Mouse (Mus musculus): Measurements from ENCODE around the gene Wdr3.

The Wdr3 gene

DNA sequence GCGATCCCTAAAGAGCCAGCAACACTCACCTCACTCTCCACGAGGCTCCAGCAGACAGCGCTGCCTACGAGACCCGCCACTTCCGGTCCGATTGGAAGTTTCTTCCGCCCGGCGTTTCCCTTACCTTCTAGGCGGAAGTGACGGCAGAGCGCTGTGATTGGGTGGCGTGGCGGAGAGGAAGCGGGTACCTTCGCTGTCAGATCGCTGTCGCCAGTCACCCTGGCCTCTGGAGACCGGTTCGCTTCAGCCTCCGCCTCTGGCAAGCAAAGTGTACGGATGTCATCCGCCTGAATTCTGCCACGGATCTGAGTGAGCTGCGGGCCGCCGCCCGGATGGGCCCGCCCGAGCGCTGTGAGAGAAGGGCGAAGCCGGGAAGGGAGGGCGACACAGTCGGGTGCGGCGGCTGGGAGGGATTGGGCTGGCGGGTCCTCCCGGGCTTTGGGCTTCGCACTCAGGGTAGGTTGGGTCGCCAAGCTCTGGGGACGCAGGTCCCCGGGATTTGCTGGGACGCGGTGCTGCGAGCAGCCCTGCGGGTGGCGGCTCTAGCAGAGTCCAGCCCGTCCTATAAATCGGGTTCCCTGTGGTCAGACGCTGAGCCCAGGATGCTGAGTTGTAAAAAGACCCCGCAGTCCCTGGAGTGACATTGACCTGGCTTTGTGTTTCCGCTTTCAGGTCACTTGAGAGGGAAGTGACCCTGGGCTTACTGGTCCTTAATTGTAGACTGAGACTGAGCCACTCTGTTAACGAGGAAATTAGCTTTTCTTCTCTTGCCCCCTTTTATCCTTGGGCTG is at the start of gene Wdr3, which contains the start of gene Gdap2:
Gene Wdr3, minus strand, starts transcription at position 93 of the 791 bp plus-strand sequence.
Gene Gdap2, plus strand, starts transcription at position 67 of the 791 bp plus-strand sequence.
- peak; percentile 96 for DNase-seq (ENCODE audit: low spot score)

DNA sequence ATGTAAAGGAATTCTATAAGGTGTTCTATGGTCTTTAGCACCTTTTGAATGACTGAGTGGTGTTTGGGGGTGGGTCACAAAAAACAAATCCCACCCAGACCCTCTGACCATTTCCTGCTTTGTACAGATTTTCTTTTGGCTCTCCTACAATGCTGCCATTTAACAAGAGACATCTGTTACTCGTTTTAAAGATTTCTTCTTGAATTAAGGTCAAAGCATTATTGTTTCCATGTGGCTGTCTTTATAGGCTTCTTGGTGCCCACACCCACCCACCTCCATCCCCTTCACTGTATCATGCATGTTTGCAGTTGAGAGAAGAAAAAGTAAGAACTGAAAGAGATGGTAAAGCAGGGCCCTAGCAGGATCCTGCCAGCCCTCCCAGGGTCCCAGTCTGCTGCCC is 44.8 kb upstream of the Wdr3 start:
- DNase-seq (ENCODE audit: low spot score), result no peak

DNA sequence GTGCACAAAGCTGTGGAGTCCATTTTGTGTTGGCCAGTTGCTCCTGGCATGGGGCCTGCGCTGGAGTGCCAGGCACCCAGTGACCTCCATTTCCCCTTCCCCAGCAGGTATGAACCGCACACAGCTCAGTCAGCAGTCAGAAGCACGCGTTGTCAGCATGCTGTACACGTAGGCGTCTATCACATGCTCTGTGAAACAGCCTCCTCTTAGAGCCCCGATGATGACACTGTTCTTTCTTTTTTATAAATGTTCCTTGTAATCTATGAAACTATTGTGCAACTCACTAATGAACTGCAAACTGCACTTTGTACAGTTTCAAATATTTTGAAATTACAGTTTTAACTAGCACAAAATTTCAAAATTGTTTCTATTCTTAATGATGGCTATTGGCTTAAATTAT is 39.3 kb upstream of the Wdr3 start:
- no peak for DNase-seq (ENCODE audit: low spot score)

DNA sequence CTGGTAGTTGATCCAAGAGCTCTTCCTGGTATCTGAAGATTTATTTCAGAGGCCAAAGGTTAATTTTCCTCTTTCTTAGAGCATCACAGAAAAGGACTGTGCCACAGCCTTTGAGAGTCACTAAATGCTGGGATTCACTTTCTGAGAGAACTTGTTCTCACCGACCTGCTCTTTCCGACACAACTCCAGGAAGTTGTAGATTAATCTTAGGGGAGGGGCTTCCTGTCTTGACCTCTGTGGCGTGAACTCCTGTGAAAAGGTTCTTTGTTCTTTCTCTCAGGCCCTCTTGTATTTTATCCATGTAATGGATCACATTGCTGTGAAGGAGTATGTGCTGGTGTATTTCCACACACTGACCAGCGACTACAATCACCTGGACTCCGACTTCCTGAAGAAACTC is 32.0 kb upstream of the Wdr3 start:
- no peak for DNase-seq (ENCODE audit: low spot score)

DNA sequence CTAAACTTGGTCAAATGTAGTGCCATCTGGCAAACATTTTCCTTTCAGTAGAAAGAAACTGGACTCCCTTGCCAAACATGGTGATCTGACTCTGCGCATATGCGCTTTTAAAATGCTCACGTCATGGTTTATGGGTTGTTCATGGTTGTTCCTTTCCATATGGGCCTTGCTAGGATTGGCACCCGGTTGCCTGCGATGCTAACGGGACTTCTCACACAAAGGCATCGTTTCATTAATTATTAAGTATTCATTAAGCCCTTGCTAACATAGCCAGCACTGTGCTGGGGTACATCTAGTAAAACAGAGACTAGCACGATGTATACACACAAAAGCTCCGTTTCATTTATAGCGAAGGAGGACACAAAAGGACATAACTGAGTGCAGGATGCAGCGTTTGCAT is 27.7 kb upstream of the Wdr3 start:
- peak; percentile 5 for DNase-seq (ENCODE audit: low spot score)

DNA sequence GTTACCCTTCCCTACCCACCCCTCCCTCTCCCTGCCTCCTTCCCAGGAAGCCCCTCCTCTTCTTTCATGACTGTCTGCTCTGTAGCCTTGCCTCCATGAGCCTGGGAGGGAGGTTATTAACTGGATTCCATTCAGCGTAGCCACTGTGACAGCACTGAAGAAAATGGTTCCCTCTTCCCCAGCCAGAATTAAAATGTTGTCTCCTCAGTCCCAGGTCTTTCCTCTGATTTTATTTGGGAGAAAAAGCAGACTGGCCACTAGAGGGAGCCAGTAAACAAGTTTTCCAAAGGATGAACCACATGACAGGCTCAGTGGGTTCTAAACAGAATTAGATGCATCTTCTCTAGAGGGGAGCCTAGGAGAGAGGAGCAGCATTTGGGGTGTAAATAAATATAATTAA is 27.2 kb upstream of the Wdr3 start:
- DNase-seq (ENCODE audit: low spot score), result peak; percentile 87

DNA sequence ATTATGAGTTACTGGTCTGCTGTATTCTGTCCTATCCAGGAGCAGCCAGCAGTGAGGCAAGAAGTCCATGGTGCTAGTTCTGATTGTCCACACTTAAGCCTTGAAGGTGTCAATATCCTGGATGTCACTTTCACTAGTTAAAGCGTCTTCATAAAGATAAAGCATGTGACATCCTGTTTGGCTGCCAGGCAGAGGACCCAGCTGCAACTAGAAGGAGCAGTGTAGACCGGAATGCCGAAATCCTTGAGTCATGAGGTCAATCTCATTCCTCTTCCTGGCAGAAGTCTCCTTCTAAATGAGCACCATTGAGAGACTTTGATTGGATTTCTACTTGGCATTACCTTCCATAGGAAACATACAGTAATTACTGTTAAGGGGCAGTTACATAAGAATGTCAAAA is 18.3 kb upstream of the Wdr3 start:
- no peak for DNase-seq (ENCODE audit: low spot score)

DNA sequence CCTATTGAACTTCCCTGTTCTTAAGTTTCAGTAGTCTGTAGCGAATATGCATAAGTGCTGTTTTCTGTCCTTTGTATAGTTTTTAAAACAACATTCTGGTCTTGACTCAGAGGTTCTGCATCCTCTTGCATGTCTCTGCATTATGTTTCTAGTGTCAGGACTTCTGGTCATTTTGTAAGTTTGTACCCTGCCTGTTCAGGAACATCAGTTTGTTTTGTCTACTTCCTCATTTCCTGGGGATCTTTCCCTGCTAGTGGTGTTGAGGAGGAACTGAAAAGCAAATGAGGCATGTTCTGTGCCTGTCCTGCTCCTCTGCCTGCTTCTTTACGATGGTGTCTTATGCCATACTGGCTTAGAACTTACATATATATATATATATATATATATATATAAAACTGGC is 13.8 kb upstream of the Wdr3 start:
- DNase-seq (ENCODE audit: low spot score), result no peak

DNA sequence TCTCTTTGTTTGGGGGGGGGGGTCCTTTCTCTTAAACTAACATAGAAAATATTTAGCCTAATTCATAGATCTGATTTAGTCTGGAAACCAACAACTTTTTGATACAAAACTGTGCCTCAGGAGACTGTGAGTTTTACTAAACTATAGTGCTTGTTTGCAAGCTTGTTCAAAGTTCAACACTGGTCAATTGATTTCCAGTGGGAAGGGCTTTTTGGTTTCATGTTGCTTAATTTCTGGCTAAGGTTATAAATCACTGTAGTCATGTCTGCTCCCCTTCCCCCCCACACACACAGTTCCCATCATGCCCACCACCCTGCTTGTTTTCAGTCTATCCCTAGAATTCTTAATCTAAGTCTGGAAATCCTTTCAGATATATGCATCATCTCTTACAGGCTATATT is 2.8 kb upstream of the Wdr3 start:
- no peak for DNase-seq (ENCODE audit: low spot score)

DNA sequence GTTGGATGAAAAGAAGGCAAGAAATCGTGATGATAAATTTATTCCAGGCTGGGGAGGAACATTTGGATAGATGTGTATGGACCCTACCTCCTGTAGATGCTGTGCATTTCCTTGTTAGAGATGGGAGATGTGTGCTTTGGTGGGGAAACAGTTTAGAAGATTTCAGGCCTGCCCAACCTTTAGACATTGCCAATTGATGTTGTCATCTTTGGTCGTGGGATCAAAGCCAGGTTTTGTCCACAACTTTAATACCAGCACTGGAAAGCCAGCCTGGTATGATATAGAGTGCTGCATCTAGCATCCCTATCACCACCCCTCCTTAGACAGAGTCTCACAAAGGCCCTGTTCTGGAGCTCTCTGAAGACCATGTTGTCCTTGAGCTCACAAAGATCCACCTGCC is 1.3 kb upstream of the Wdr3 start:
- DNase-seq (ENCODE audit: low spot score), result no peak

DNA sequence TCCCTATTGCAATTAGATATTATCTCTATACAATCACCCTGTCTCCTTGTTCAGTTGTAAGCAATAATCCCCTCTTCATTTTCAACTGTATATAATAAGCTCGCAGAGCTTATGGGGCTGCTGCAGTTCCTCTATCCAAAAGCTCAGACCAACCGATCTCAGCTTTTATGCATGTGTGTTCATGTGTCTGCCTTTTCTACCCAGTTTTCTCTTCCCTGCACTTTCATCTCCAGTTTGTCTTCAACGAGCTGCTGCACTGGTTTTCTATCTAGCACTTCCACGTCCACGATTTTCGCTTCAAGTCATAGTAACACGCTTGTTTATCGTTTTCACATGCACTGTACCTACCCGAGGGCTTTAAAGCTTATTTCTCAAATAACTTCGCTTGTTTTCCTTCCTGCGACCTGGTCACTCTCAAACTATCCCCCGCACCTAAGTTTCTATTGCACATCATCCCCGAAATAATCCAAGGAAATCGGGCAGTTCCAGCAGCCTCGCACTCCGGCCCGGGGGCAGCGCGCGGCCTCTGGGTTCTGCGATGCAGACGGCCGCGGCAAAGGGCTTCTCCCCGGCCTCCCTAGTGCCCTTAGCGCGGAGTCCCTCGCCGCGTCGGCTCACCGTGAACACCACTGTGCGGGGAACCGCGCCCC is 417 bp downstream of the Wdr3 start:
- no peak for DNase-seq (ENCODE audit: low spot score)

DNA sequence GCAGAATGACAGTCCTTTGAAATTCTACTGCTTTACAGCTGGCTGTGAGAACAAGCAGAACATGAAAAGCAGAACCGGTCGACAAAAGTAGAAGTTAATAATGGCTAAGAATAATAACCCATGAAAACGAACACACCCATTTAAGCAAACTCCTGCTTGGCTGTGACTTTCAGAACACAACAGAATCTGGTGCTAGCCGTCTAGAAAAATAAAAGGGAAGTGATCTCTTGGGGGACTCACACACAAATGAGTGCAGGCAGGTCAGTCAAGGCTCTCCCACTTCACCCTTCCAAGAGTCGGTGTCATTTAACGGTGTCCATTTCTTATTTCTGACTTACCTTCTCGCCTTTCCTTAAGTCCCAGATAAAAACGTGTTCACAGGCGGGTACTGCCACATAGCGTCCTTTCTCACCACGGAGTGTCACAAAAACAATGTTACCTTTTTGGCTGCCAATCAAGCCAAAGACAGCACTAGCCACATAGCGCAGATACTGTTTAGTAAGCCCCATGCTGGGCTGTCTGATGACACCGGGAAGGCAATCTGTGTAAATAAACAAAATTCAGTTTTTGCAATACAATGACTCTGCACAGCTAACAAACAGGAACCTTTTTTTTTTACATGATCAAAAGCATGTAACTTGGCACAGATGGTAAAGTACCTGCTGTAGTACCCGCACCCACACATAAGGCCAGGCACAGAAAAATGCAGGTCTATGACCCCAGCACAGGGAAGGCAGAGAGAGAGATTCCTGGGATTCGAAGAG is 1.3 kb downstream of the Wdr3 start:
- no peak for DNase-seq (ENCODE audit: low spot score)

DNA sequence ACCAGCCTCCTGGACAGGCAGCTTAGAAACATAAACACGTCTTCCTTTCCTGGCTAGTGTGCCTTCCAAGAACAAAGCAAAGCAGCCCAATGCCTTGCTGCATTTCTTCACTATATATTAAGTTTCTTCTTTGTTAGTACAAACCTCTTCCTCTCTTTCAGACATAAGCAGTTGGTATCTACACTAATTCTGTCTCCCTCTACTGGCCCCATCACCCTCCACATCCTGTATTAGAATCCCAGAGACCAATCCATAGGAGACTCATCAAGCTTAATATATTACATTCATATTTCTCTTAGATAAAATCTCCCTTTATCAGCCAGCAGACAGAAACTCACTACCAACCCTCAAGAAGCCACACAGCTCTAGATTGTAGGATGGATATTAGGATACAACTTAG is 39.8 kb downstream of the Wdr3 start:
- no peak for DNase-seq (ENCODE audit: low spot score)

DNA sequence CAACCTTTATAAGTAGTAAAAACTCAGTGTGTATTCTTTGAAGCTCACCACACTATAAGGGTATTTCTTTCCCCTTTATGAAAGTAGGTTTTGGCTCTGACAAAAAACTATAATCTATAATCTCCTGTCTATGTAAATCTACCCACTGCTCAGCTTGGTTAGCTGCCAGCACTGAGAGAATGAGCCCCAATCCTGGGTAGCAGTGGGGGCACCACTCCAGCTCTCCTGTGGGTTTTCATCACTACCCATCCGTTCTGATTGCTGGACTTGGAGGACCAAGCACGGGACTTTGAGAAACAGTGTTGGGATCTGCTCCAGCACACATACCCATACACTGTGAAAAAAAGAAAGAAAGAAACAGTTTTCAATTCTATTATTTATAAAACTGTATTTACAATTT is 40.2 kb downstream of the Wdr3 start:
- no peak for DNase-seq (ENCODE audit: low spot score)

DNA sequence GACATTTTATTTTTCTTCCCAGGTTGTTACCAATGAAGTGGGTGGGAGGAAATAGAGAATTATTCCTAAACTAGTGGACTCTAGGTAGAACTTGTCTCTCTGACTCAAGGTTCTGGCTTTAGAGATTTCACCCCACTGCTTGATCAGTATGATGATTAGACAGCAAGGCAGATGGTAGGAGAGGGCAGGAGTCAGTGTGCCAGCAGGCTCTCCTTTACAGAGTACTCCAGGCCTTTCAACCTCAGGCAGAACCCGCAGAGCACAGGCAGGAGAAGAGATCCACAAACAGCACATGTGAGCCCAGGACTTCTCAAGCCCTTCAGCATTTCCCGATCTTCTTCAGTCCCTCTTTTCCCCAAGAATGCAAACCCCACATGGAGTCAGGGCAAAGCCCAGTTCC is 43.5 kb downstream of the Wdr3 start:
- no peak for DNase-seq (ENCODE audit: low spot score)

DNA sequence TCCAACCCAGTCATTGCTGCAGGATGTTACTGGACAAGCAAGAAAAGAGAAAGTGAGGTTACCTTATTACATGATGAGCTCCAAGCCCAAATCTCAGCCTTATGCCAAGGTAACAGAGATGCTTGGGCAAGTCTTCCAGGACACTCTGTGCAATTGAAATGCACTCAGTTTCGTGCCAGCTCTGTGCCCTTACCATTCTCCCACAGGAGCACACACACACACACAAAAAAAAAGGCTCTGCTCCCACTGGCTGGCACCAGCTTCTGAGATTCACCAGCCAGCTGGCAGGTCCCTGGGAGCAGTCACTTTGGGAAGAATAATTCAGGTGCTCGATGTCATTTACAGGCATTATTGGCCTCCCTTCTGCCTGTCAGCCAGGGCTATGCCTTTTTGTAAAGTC is 55.5 kb downstream of the Wdr3 start:
- DNase-seq (ENCODE audit: low spot score), result no peak

DNA sequence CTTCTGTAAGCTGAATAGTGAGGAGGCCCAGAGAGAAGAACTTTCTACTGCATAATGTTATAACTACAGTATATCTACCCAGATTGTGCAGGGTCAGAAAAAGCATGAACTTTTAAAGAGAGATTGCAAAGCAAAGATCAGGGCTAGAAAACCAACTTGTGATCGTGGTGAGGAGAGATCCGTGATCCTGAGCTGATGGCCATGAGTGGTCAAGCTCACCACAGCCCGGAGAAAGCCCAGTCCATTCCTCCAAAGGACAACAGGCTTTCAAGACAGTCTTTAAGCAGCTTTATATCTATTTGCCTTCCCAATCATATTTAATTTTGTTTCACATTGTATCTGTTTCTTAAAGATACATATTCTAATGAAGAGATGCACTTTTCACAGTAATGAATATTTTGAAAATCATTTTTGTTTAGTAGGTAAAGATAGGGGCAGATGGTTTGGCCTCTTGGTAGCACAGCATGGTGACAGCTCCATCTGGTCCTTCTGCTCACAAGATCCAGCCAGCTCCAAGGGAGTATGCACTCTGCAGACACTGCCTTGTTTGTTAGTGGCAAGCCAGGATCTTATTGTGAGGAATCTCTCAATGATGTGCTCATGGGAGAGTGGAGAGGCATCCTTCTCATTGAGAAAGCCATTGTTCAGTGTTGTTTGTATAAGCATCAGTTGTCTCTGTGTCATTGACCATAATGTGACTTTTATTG is 59.7 kb downstream of the Wdr3 start:
- no peak for DNase-seq (ENCODE audit: low spot score)
